Mouse (Mus musculus) forebrain, embryonic 10.5 days (tissue): ENCODE data around the gene Ppp1r13l. TPM values are rescaled to one million over a fixed set of nuclear protein-coding genes. Genes with fewer than 3 reads are reported as not detected.
A peak's percentile ranks its signal among the peaks of the same experiment; 100 is the strongest.

Experiments
- DNase-seq: peaks from one replicate; pipeline ENCODE4 v3.0.0-alpha.2; 2017; ENCODE audit warnings: low spot score; ENCODE audit errors: extremely low spot score
- H3K27ac ChIP-seq: fragments of 300-500 bp; sonication (generic); 2 replicates; pipeline ENCODE4 v1.5.1; 2016; ENCODE audit warnings: mild to moderate bottlenecking
- H3K27me3 ChIP-seq: fragments of 300-500 bp; sonication (generic); 2 replicates; pipeline ENCODE4 v1.6.1; 2016; ENCODE audit warnings: mild to moderate bottlenecking; ENCODE audit not compliant: poor library complexity, severe bottlenecking
- H3K36me3 ChIP-seq: fragments of 300-500 bp; sonication (generic); replicated peaks from 2 replicates; pipeline ENCODE4 v1.6.1; 2016; ENCODE audit warnings: mild to moderate bottlenecking, moderate library complexity
- H3K4me1 ChIP-seq: fragments of 300-500 bp; sonication (generic); 2 replicates; pipeline ENCODE4 v1.6.1; 2016
- H3K4me3 ChIP-seq: fragments of 300-500 bp; sonication (generic); 2 replicates; pipeline ENCODE4 v1.5.1; 2016; ENCODE audit warnings: mild to moderate bottlenecking, moderate library complexity
- H3K9me3 ChIP-seq: fragments of 300-500 bp; sonication (generic); 2 replicates; pipeline ENCODE4 v1.6.1; 2016; ENCODE audit warnings: mild to moderate bottlenecking, moderate library complexity
- WGBS: fragments of 180-500 bp; shearing (Covaris S2); methylation state at CpG from one replicate; pipeline ENCODE4 v1.1.7; 2016; 5-methylcytosine and 5-hydroxymethylcytosine counted together
- polyA plus RNA-seq: library from polyadenylated mRNA; unstranded; fragments of >200 nt; fragmentation: Nextera tagmentation; extraction: Ambion mirVana; gene quantifications from 2 replicates; pipeline ENCODE4 v1.2.1, GENCODE M21; 2016

Ppp1r13l gene
- polyA plus RNA-seq: 5.4 and 6.3 TPM in 2 replicates

DNA sequence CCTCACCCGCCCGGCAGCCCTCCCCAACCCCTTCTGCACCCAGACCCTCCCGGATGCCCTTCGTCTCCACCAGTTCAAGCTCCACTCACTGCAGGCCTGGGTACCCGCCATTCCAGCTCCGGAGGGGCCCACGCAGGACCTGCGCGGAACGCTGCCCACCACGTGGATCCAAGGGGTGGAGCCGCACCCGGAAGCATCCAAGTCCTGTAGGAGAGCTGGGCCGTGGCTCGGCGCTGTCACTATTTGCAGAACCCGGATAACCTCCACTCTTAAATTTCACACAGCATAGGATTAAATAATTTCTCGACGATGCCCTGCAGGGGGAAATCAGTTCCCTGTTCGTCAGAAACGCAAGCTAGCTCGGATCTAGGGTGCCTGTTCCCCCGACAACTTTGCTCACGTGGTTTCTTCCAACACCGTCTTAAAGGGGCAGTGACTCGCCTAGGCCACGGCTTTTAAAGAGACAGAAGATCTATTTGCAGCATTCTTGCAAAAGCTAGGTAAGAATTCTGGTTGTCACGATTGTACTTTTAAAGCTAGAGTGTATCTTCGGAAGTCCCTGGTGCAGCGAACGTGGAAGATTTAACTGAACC lies at the start of gene Ppp1r13l, which contains the start of gene Cd3eap:
Ppp1r13l (plus strand) TSS at position 451 of the 593 bp plus-strand sequence.
Cd3eap (minus strand) TSS at position 185 of the 593 bp plus-strand sequence.
- DNase-seq: peak; percentile 86
- Histone ChIP-seq H3K4me3 (peak within 1 kb of the TSS; percentile 88), H3K27ac (peak within 1 kb of the TSS; percentile 92), H3K9me3 (no peaks in the 10 kb centered on the region), H3K4me1 (peaks cover 56% of the 10 kb centered on the region), H3K36me3 (peaks cover 36% of the 10 kb centered on the region), H3K27me3 (peaks cover 18% of the 10 kb centered on the region)
- under 1% methylated on average over 31 of the region's 31 CpGs for WGBS

DNA sequence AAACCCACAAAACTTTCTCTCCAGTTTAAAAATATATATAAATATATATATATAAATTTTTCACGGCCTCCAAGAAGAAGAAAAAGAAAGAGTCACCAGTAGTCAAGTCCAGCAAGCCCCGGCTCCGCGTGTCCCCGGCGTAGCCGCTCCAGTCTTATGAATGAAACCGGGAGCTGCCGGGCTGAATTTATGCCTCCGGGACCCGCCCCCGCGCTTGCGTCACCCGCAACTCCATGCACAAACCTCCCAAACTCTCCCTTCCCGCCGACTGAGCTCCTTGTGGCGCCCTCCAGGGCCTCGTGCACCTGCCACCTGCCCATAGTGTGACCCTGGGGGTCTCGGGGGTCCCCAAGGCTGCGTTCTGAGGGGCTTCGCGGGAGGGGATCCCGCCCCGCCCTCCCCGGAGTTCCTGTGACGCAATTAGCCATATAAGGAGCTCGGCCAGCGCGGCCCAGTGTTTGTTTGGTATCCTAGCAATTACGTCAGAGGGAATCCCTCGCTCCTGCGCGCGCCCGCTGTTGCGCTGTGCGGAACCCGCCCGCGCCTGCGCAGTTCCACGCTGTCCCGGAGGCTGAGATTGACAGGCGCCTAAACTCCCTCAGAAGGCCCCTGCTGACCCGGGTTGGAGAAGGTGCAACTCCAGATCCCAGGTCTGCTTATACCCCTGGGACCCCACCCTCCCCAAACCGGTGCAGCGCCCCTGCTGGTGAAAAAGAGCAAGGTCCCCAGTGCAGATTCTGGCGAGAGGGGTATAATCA lies 49.5 kb upstream of the Ppp1r13l start, which contains the start of gene Fosb:
Fosb (minus strand) TSS at position 168 of the 758 bp plus-strand sequence.
- WGBS: under 1% methylated on average over 49 of the region's 49 CpGs
- Histone ChIP-seq H3K27me3 (peaks cover 61% of the 10 kb centered on the region), H3K9me3 (no peaks in the 10 kb centered on the region), H3K27ac (peak within 1 kb of the TSS; percentile 77), H3K36me3 (no peaks in the 10 kb centered on the region), H3K4me3 (peak within 1 kb of the TSS; percentile 78), H3K4me1 (peaks cover 36% of the 10 kb centered on the region)
- peak; percentile 94 for DNase-seq

GRCm38 (mm10) chr7:19311991-19312390 lies 47.6 kb upstream of the Ppp1r13l start:
- Histone ChIP-seq H3K27me3 (peaks cover 54% of the 10 kb centered on the region), H3K4me1 (peaks cover 40% of the 10 kb centered on the region), H3K27ac (no peak overlapping the region), H3K4me3 (no peak overlapping the region), H3K9me3 (no peaks in the 10 kb centered on the region), H3K36me3 (no peaks in the 10 kb centered on the region)
- 39% methylated on average over 4 of the region's 4 CpGs for WGBS
- no peak for DNase-seq

DNA sequence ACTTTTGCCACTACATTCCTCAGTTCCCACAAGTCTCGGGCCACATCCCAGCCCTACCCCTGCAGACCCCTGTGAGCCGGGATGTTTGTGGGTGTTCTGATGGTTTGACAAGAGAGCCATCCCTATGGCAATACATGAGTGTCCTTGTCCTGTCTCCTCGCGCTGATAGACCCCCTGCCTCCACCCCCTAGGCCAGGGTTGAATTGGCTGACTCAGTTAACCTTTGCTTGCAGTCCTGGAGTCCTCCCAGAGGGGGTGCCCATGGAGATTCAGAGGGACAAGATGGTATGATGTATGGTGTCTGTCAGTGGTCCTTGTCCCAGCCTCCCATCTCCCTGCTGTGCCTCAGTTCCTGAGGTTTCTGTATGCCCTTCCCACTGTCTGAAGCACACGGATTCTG lies 45.5 kb upstream of the Ppp1r13l start:
- WGBS: 63% methylated on average over 5 of the region's 5 CpGs
- no peaks in the 10 kb centered on the region for H3K36me3 ChIP-seq
- peaks cover 62% of the 10 kb centered on the region for H3K27me3 ChIP-seq
- no peak for DNase-seq
- no peak overlapping the region for H3K27ac ChIP-seq
- no peaks in the 10 kb centered on the region for H3K9me3 ChIP-seq
- peaks cover 25% of the 10 kb centered on the region for H3K4me1 ChIP-seq
- no peak overlapping the region for H3K4me3 ChIP-seq

DNA sequence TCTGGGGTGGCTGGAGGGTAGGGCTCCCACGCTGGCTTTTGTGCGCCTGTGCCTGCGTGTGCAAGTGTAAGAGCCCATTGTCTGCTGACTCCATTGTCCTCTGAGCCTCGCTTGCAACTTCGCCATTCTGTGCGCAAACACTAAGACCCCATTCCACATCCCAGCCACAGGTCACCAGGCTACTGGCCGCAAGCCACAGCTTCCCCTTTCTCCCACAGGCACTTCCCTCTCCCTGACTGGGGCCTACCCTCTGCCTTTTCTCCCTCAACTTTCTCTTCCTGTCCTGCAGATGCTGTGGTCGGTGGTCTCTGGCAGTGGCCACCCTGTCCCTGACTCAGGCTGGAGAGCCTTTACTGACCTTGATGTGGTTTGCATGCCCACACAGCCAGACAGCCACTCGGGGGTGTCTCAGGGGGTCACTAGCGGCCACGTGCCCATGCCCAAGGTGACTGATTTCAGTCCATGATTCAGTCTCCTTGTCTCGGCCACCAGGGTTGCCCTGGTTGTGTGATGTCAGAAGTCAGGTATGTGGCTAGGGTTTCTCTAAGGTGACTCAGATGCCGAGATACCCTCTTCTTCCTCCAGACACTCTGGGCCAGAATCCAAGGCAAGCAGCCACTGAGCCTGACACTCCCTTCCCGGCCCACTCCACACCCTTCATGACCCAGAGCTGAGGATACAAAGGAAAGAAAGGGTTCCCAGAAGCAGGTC lies 42.9 kb upstream of the Ppp1r13l start:
- WGBS: 49% methylated on average over 14 of the region's 14 CpGs
- Histone ChIP-seq H3K4me1 (peaks cover 29% of the 10 kb centered on the region), H3K36me3 (no peaks in the 10 kb centered on the region), H3K9me3 (no peaks in the 10 kb centered on the region), H3K4me3 (no peak overlapping the region), H3K27ac (0 out of 2 replicates have a peak overlapping the region, but pooled peaks have one; percentile 40), H3K27me3 (peaks cover 61% of the 10 kb centered on the region)
- no peak for DNase-seq

GRCm38 (mm10) chr7:19318201-19318600 lies 41.3 kb upstream of the Ppp1r13l start:
- peaks cover 34% of the 10 kb centered on the region for H3K4me1 ChIP-seq
- peaks cover 59% of the 10 kb centered on the region for H3K27me3 ChIP-seq
- no peak overlapping the region for H3K4me3 ChIP-seq
- no peak for DNase-seq
- H3K9me3 ChIP-seq: no peaks in the 10 kb centered on the region
- H3K36me3 ChIP-seq: no peaks in the 10 kb centered on the region
- 82% methylated on average over 2 of the region's 2 CpGs for WGBS
- no peak overlapping the region for H3K27ac ChIP-seq

GRCm38 (mm10) chr7:19318676-19319075 lies 40.9 kb upstream of the Ppp1r13l start:
- Histone ChIP-seq H3K27me3 (peaks cover 55% of the 10 kb centered on the region), H3K36me3 (no peaks in the 10 kb centered on the region), H3K27ac (no peak overlapping the region), H3K4me3 (no peak overlapping the region), H3K9me3 (no peaks in the 10 kb centered on the region), H3K4me1 (peaks cover 34% of the 10 kb centered on the region)
- DNase-seq: no peak
- WGBS: 82% methylated on average over 7 of the region's 7 CpGs

- no peaks in the 10 kb centered on the region for H3K36me3 ChIP-seq
- H3K4me3 ChIP-seq: peak overlapping the region; percentile 62
- peaks cover 34% of the 10 kb centered on the region for H3K4me1 ChIP-seq
- WGBS: 19% methylated on average over 9 of the region's 9 CpGs
- H3K27me3 ChIP-seq: peaks cover 48% of the 10 kb centered on the region
- DNase-seq: no peak
- H3K27ac ChIP-seq: peak overlapping the region; percentile 72
- no peaks in the 10 kb centered on the region for H3K9me3 ChIP-seq
Measured at GRCm38 (mm10) chr7:19319458-19319857, 40.1 kb upstream of the Ppp1r13l start.

DNA sequence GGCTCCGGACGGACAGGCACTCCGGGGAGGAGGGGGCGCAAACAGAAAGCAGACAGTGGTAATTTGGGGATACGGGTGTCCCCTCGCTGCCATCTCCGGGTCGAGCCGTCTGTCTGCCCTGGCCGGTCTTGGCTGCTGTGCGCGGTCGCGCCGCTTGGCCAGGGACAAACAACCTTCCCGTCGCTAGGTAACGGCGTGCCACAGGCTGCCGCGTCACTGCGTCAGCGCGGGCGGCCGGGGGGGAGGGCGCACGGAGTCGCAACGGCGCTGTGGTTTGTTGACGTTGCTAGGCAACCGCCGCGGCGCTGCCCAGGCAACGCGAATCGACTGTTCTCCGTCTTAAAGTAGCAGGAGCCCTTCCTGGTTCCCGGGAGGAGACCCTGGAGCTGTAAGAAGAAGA lies 39.6 kb upstream of the Ppp1r13l start:
- WGBS: under 1% methylated on average over 41 of the region's 41 CpGs
- DNase-seq: peak; percentile 97
- Histone ChIP-seq H3K36me3 (no peaks in the 10 kb centered on the region), H3K9me3 (no peaks in the 10 kb centered on the region), H3K27ac (peak overlapping the region; percentile 72), H3K27me3 (peaks cover 46% of the 10 kb centered on the region), H3K4me1 (peaks cover 34% of the 10 kb centered on the region), H3K4me3 (peak overlapping the region; percentile 62)

DNA sequence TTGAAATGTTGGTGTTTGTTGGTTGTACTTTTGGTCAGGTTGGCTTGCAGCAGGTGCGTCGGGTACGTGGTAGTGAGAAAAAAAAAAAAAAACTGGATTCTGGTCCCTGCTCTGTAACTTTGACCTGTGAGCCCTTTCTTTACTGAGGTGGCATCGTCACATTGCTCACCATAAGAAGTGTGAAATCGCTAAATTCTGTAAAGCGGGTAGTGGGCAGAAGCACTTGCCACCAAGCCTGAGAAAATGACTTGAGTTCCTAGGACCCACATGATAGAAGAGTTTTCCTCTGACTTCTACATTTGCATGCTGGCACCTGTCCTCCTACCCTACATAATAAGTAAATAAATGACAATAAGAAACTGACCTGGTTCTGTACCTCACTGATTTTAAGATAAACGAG lies 38.9 kb upstream of the Ppp1r13l start:
- Histone ChIP-seq H3K27ac (no peak overlapping the region), H3K4me1 (peaks cover 35% of the 10 kb centered on the region), H3K9me3 (no peaks in the 10 kb centered on the region), H3K36me3 (no peaks in the 10 kb centered on the region), H3K4me3 (peak overlapping the region; percentile 62; the same call in 1 of the 2 replicates), H3K27me3 (peaks cover 44% of the 10 kb centered on the region)
- no peak for DNase-seq
- WGBS: 49% methylated on average over 7 of the region's 7 CpGs

DNA sequence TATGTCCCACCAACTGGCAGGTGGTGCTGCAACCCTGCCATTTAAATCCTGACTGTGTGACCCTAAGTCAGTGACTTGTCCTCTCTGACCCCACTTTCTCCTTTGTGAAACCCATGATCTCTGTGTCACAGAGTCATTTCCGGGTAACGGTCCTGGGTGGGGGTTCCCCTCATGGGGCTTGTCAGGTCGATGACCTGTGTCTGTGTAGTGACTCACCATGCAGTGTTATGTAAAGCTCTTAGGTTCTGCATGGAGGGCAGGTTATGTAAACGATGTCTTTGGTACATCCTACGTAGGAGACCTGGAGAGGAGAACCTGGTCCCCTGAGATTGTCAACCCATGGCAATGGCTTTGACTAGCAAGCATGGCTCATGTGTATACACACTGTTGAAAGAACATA lies 38.1 kb upstream of the Ppp1r13l start:
- H3K4me1 ChIP-seq: peaks cover 38% of the 10 kb centered on the region
- no peak for DNase-seq
- no peaks in the 10 kb centered on the region for H3K36me3 ChIP-seq
- H3K9me3 ChIP-seq: no peaks in the 10 kb centered on the region
- H3K4me3 ChIP-seq: no peak overlapping the region
- whole genome bisulfite sequencing: 74% methylated on average over 5 of the region's 5 CpGs
- peaks cover 39% of the 10 kb centered on the region for H3K27me3 ChIP-seq
- H3K27ac ChIP-seq: no peak overlapping the region

DNA sequence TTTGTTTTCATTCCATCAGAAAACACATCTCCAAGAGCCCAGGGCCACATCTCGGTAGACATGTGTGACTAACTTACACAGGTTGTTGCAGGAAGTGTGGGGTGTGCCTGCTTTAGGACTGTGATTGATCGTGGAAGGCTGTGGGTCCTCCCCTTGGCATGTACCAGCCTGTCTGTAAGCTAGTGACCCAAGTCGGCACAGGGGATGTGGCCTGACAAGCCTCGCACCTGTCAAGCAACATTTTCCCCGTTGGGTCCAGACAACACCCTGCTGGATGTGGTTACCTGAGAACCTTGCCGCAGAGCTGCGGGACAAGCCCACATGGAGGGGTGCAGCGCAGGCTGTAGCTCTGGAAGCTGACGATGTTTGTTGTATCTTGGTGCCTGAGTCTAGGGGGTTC lies 37.1 kb upstream of the Ppp1r13l start:
- Histone ChIP-seq H3K4me1 (peaks cover 44% of the 10 kb centered on the region), H3K36me3 (no peaks in the 10 kb centered on the region), H3K27me3 (peaks cover 29% of the 10 kb centered on the region), H3K27ac (no peak overlapping the region), H3K4me3 (no peak overlapping the region), H3K9me3 (no peaks in the 10 kb centered on the region)
- WGBS: 57% methylated on average over 9 of the region's 9 CpGs
- DNase-seq: no peak
